Mouse (Mus musculus) MEL (cell line): ENCODE data around the gene Nrbp1. TPM values are rescaled to one million over a fixed set of nuclear protein-coding genes. Genes with fewer than 3 reads are reported as not detected.
A peak's percentile ranks its signal among the peaks of the same experiment; 100 is the strongest.

Experiments used
- DNase-seq: peaks from one replicate; pipeline ENCODE4 v3.0.0; 2011; ENCODE audit warnings: low read depth, low spot score
- H3K27ac ChIP-seq: 2 replicates; pipeline ENCODE4 v1.5.1; 2012; ENCODE audit warnings: low read depth, mild to moderate bottlenecking, control low read depth, low read length, moderate library complexity; ENCODE audit not compliant: control insufficient read depth
- H3K27me3 ChIP-seq, 2 experiments: fragments of 150-350 bp in 1 of 2; sonication (generic) in 1 of 2; 2 replicates each; pipeline ENCODE4 v1.6.1; 2012; ENCODE audit warnings: low read length in 2 of 2, mild to moderate bottlenecking in 2 of 2, improper control_type of control experiment in 1 of 2, moderate library complexity in 1 of 2; ENCODE audit not compliant: insufficient read depth in 2 of 2, control insufficient read depth in 1 of 2
- H3K36me3 ChIP-seq, 2 experiments: 2 replicates each; pipeline ENCODE4 v1.6.1; 2012 to 2014; ENCODE audit warnings: low read length in 2 of 2, improper control_type of control experiment in 1 of 2, inconsistent platforms in 1 of 2, mild to moderate bottlenecking in 1 of 2; ENCODE audit not compliant: insufficient read depth in 2 of 2, control insufficient read depth in 1 of 2
- H3K4me1 ChIP-seq, 2 experiments: fragments of 150-350 bp in 1 of 2; sonication (generic) in 1 of 2; 2 replicates each; pipeline ENCODE4 v1.6.1; 2012; ENCODE audit warnings: low read length in 2 of 2, improper control_type of control experiment in 1 of 2, mild to moderate bottlenecking in 1 of 2; ENCODE audit not compliant: insufficient read depth in 2 of 2, control insufficient read depth in 1 of 2
- H3K4me3 ChIP-seq, 2 experiments: fragments of 150-350 bp in 1 of 2; sonication (generic) in 1 of 2; 2 replicates each; pipeline ENCODE4 v1.5.1; 2012; ENCODE audit warnings: low read depth in 2 of 2, low read length in 2 of 2, mild to moderate bottlenecking in 2 of 2, moderate library complexity in 2 of 2, control low read depth in 1 of 2, improper control_type of control experiment in 1 of 2; ENCODE audit not compliant: control insufficient read depth in 1 of 2, insufficient read depth in 1 of 2
- H3K79me2 ChIP-seq: 2 replicates; pipeline ENCODE4 v1.6.1; 2012; ENCODE audit warnings: mild to moderate bottlenecking, low read length, moderate library complexity; ENCODE audit not compliant: control insufficient read depth, poor library complexity, insufficient read depth
- H3K9ac ChIP-seq: 2 replicates; pipeline ENCODE4 v1.6.1; 2012; ENCODE audit warnings: low read depth, mild to moderate bottlenecking, control low read depth, low read length, moderate library complexity; ENCODE audit not compliant: control insufficient read depth, poor library complexity, severe bottlenecking
- H3K9me3 ChIP-seq: fragments of 150-350 bp; sonication (generic); replicated peaks from 2 replicates; pipeline ENCODE4 v1.6.1; 2012; ENCODE audit warnings: mild to moderate bottlenecking, low read length, improper control_type of control experiment, moderate library complexity; ENCODE audit not compliant: insufficient read depth
- BHLHE40 ChIP-seq: IDR thresholded peaks from 2 replicates; pipeline ENCODE4 v1.6.1; 2012; ENCODE audit warnings: low read depth, mild to moderate bottlenecking, inconsistent platforms, low read length, improper control_type of control experiment, borderline replicate concordance
- CHD1 ChIP-seq: IDR thresholded peaks from 2 replicates; pipeline ENCODE4 v1.6.1; 2012; ENCODE audit warnings: low read depth, mild to moderate bottlenecking, inconsistent platforms, low read length, improper control_type of control experiment
- CHD2 ChIP-seq: IDR thresholded peaks from 2 replicates; pipeline ENCODE4 v1.6.1; 2011; ENCODE audit warnings: low read length, improper control_type of control experiment
- CTCF ChIP-seq, 3 experiments: IDR thresholded peaks in 2 of 3; conservative IDR thresholded peaks in 1 of 3; 2 replicates each; pipeline ENCODE4 v1.5.1; 2011 to 2012; ENCODE audit warnings: low read length in 3 of 3, low read depth in 2 of 3, mild to moderate bottlenecking in 2 of 3, improper control_type of control experiment in 1 of 3, inconsistent platforms in 1 of 3, mixed read lengths in 1 of 3, moderate library complexity in 1 of 3; ENCODE audit not compliant: control insufficient read depth in 1 of 3, insufficient read depth in 1 of 3, poor library complexity in 1 of 3, severe bottlenecking in 1 of 3
- E2F4 ChIP-seq: IDR thresholded peaks from 2 replicates; pipeline ENCODE4 v1.6.1; 2011; ENCODE audit warnings: low read depth, low read length, improper control_type of control experiment, borderline replicate concordance
- EP300 ChIP-seq, 2 experiments: IDR thresholded peaks; 2 replicates each; pipeline ENCODE4 v1.6.1; 2011; ENCODE audit warnings: improper control_type of control experiment in 2 of 2, low read length in 2 of 2, low read depth in 1 of 2, mild to moderate bottlenecking in 1 of 2
- ETS1 ChIP-seq: IDR thresholded peaks from 2 replicates; pipeline ENCODE4 v1.6.1; 2012; ENCODE audit warnings: low read depth, mild to moderate bottlenecking, inconsistent platforms, low read length, improper control_type of control experiment, moderate library complexity
- GABPA ChIP-seq: IDR thresholded peaks from 2 replicates; pipeline ENCODE4 v1.6.1; 2012; ENCODE audit warnings: low read depth, mild to moderate bottlenecking, inconsistent platforms, low read length, improper control_type of control experiment, moderate library complexity
- GATA1 ChIP-seq: IDR thresholded peaks from 2 replicates; pipeline ENCODE4 v1.6.1; 2011; ENCODE audit warnings: low read depth, low read length, improper control_type of control experiment
- HCFC1 ChIP-seq: IDR thresholded peaks from 2 replicates; pipeline ENCODE4 v1.6.1; 2012; ENCODE audit warnings: low read depth, mild to moderate bottlenecking, inconsistent platforms, low read length, improper control_type of control experiment, moderate library complexity
- JUND ChIP-seq: IDR thresholded peaks from 2 replicates; pipeline ENCODE4 v1.6.1; 2011; ENCODE audit warnings: low read depth, mild to moderate bottlenecking, improper control_type of control experiment, low read length
- KAT2A ChIP-seq: conservative IDR thresholded peaks from 2 replicates; pipeline ENCODE4 v1.6.1; 2012; ENCODE audit warnings: low read depth, low read length, improper control_type of control experiment, inconsistent platforms
- MAFK ChIP-seq: IDR thresholded peaks from 2 replicates; pipeline ENCODE4 v1.6.1; 2011; ENCODE audit warnings: low read depth, mild to moderate bottlenecking, low read length, improper control_type of control experiment, borderline replicate concordance
- MAX ChIP-seq: IDR thresholded peaks from 2 replicates; pipeline ENCODE4 v1.6.1; 2011; ENCODE audit warnings: low read length, improper control_type of control experiment
- MAZ ChIP-seq: IDR thresholded peaks from 2 replicates; pipeline ENCODE4 v1.6.1; 2012; ENCODE audit warnings: low read depth, mild to moderate bottlenecking, inconsistent platforms, low read length, improper control_type of control experiment
- MEF2A ChIP-seq: IDR thresholded peaks from 2 replicates; pipeline ENCODE4 v1.6.1; 2014; ENCODE audit warnings: low read depth, mild to moderate bottlenecking, inconsistent platforms, low read length, improper control_type of control experiment; ENCODE audit not compliant: poor library complexity, insufficient replicate concordance, severe bottlenecking; ENCODE audit errors: extremely low read depth
- MXI1 ChIP-seq: IDR thresholded peaks from 2 replicates; pipeline ENCODE4 v1.6.1; 2011; ENCODE audit warnings: mild to moderate bottlenecking, low read depth, low read length, improper control_type of control experiment
- MYB ChIP-seq: IDR thresholded peaks from 2 replicates; pipeline ENCODE4 v1.6.1; 2011; ENCODE audit warnings: mild to moderate bottlenecking, low read depth, low read length, improper control_type of control experiment
- NELFE ChIP-seq: IDR thresholded peaks from 2 replicates; pipeline ENCODE4 v1.6.1; 2011; ENCODE audit warnings: low read depth, low read length, improper control_type of control experiment
- POLR2A ChIP-seq, 2 experiments: IDR thresholded peaks; 2 replicates each; pipeline ENCODE4 v1.6.1; 2011 to 2012; ENCODE audit warnings: low read length in 2 of 2, mild to moderate bottlenecking in 2 of 2, control low read depth in 1 of 2, improper control_type of control experiment in 1 of 2, low read depth in 1 of 2, moderate library complexity in 1 of 2; ENCODE audit not compliant: control insufficient read depth in 1 of 2, insufficient read depth in 1 of 2, poor library complexity in 1 of 2
- POLR2AphosphoS2 ChIP-seq: IDR thresholded peaks from 2 replicates; pipeline ENCODE4 v1.6.1; 2011; ENCODE audit warnings: low read length, improper control_type of control experiment
- POLR2AphosphoS5 ChIP-seq: IDR thresholded peaks from 2 replicates; pipeline ENCODE4 v1.6.1; 2012; ENCODE audit warnings: low read depth, borderline replicate concordance, mild to moderate bottlenecking, inconsistent platforms, low read length, moderate library complexity, mixed read lengths
- RAD21 ChIP-seq: IDR thresholded peaks from 2 replicates; pipeline ENCODE4 v1.6.1; 2011; ENCODE audit warnings: mild to moderate bottlenecking, low read depth, low read length, improper control_type of control experiment
- SIN3A ChIP-seq: IDR thresholded peaks from 2 replicates; pipeline ENCODE4 v1.6.1; 2012; ENCODE audit warnings: low read length, improper control_type of control experiment, inconsistent platforms
- SMC3 ChIP-seq: IDR thresholded peaks from 2 replicates; pipeline ENCODE4 v1.6.1; 2011; ENCODE audit warnings: low read depth, low read length, improper control_type of control experiment
- TCF12 ChIP-seq: IDR thresholded peaks from 2 replicates; pipeline ENCODE4 v1.6.1; 2014; ENCODE audit warnings: low read depth, mild to moderate bottlenecking, inconsistent platforms, low read length, improper control_type of control experiment, moderate library complexity
- USF1 ChIP-seq: IDR thresholded peaks from 2 replicates; pipeline ENCODE4 v1.6.1; 2014; ENCODE audit warnings: low read depth, mild to moderate bottlenecking, inconsistent platforms, low read length, improper control_type of control experiment, moderate library complexity
- ZC3H11A ChIP-seq: IDR thresholded peaks from 2 replicates; pipeline ENCODE4 v1.6.1; 2012; ENCODE audit warnings: low read depth, mild to moderate bottlenecking, inconsistent platforms, low read length, improper control_type of control experiment
- ZKSCAN1 ChIP-seq: IDR thresholded peaks from 2 replicates; pipeline ENCODE4 v1.6.1; 2012; ENCODE audit warnings: low read depth, mild to moderate bottlenecking, inconsistent platforms, low read length, improper control_type of control experiment, moderate library complexity
- ZMIZ1 ChIP-seq: IDR thresholded peaks from 2 replicates; pipeline ENCODE4 v1.6.1; 2012; ENCODE audit warnings: low read depth, mild to moderate bottlenecking, inconsistent platforms, low read length, improper control_type of control experiment, moderate library complexity
- polyA plus RNA-seq, 2 experiments: library from polyadenylated mRNA; stranded (reverse) in 1 of 2; unstranded in 1 of 2; fragments of >175 nt in 1 of 2; fragments of >200 nt in 1 of 2; gene quantifications; 2 replicates each; pipeline versions ENCODE4 v1.2.1 to v1.2.4; 2012; ENCODE audit warnings: low replicate concordance in 2 of 2, low read depth in 1 of 2; ENCODE audit not compliant: insufficient read length in 2 of 2, insufficient read depth in 1 of 2, missing spikeins in 1 of 2
- total RNA-seq: library from RNA; depleted of rRNA; stranded (reverse); fragments of 300-350 nt; gene quantifications from 2 replicates; pipeline ENCODE4 v1.2.3, GENCODE M21; 2012

Nrbp1 gene
- total and polyA plus RNA-seq, 3 experiments: 42.0 to 55.2 TPM; not detected in 1

GRCm38 (mm10) chr5:31219070-31219469 lies 21.6 kb upstream of the Nrbp1 start (continued):
- TF ChIP-seq GABPA (no peak), POLR2AphosphoS2 (0 out of 2 replicates have a peak, but pooled peaks have one; percentile 58), ZC3H11A (no peak), GATA1 (peak; percentile 94), BHLHE40 (no peak), POLR2A (IDR thresholded peaks at IDR 0.05; ENCODE audit: control insufficient read depth in 1 of 2, insufficient read depth in 1 of 2, low read depth in 1 of 2, low read length in 2 of 2, poor library complexity in 1 of 2) (no peak)

- Histone ChIP-seq H3K4me1 (peaks cover 15 to 19% of the 10 kb centered on the region in 2 experiments), H3K4me3 (peak overlapping the region; percentile 74), H3K9ac (peak overlapping the region; percentile 95), H3K36me3 (peaks cover 17 to 43% of the 10 kb centered on the region in 2 experiments), H3K9me3 (no peaks in the 10 kb centered on the region), H3K27ac (peak overlapping the region; percentile 84), H3K79me2 (peaks cover 57% of the 10 kb centered on the region), H3K27me3 (no peaks in the 10 kb centered on the region)
- TF ChIP-seq NELFE (no peak), ZKSCAN1 (no peak), MAX (0 out of 2 replicates have a peak, but pooled peaks have one; percentile 4), MEF2A (no peak), RAD21 (no peak), POLR2AphosphoS5 (no peak), MXI1 (peak; percentile 8), HCFC1 (no peak), JUND (no peak), POLR2A (IDR thresholded peaks at IDR 0.05; ENCODE audit: control insufficient read depth in 1 of 2, insufficient read depth in 1 of 2, low read depth in 1 of 2, low read length in 2 of 2, poor library complexity in 1 of 2) (no peak), EP300 (IDR thresholded peaks at IDR 0.05; ENCODE audit: low read depth in 1 of 2, low read length in 2 of 2) (no peak), SMC3 (no peak), GATA1 (no peak), MAZ (peak; percentile 9; the same call in 1 of the 2 replicates), E2F4 (0 out of 2 replicates have a peak, but pooled peaks have one; percentile 50), CTCF (IDR thresholded peaks at IDR 0.05 in 2 of 3, conservative IDR thresholded peaks at IDR 0.05 in 1 of 3; ENCODE audit: control insufficient read depth in 1 of 3, insufficient read depth in 1 of 3, low read depth in 2 of 3, low read length in 3 of 3, poor library complexity in 1 of 3, severe bottlenecking in 1 of 3) (no peak), GABPA (no peak), ETS1 (no peak), BHLHE40 (no peak), KAT2A (0 out of 2 replicates have a peak, but pooled peaks have one; percentile 6), POLR2AphosphoS2 (no peak), CHD2 (no peak), MAFK (no peak), ZMIZ1 (no peak), SIN3A (peak; percentile 54), CHD1 (peak; percentile 67; the same call in 1 of the 2 replicates), TCF12 (no peak), USF1 (no peak), MYB (no peak)
- DNase-seq: no peak
These were observed 21.2 kb upstream of the Nrbp1 start for GRCm38 (mm10) chr5:31219474-31219873.
